Comparison of ENCODE assay signal across 13 mouse cellular contexts in genomic region chr9:37021586-37022230, GRCm38 (mm10).
DNase-seq lines count a peak whose midpoint lies in the region; ATAC-seq lines count a peak whose summit lies in the region.
"Had no signal": no experiment of that assay in that cellular context is flagged by ENCODE, and none has a peak within 500 bp of the region (broad histone marks: within the 10 kb centered on the region; RNA-seq: fewer than 3 reads in every experiment).

No protein-coding gene starts in this region.

- intact Hi-C loops in gastrocnemius, postnatal 36 days (cut with DNase I) = no loop called here

- H3K9ac ChIP-seq in heart, embryonic 14.5 days (ENCODE audit: low read length) = no peak overlapping the region
- no peak overlapping the region for H3K9ac ChIP-seq in neural tube, embryonic 11.5 days (ENCODE audit: low read length)

- H3K27me3 ChIP-seq in heart, embryonic 14.5 days (ENCODE audit: control insufficient read depth, insufficient read depth, low read length) = no peaks in the 10 kb centered on the region
- H3K27me3 ChIP-seq in neural tube, embryonic 11.5 days (ENCODE audit: control insufficient read depth, insufficient read depth, low read length) = no peaks in the 10 kb centered on the region
- H3K27me3 ChIP-seq in midbrain, embryonic 10.5 days (ENCODE audit: low read depth, poor library complexity, severe bottlenecking) = no peaks in the 10 kb centered on the region

- no peaks in the 10 kb centered on the region for H3K9me3 ChIP-seq in heart, embryonic 14.5 days (ENCODE audit: control insufficient read depth, low read length)
- H3K9me3 ChIP-seq in neural tube, embryonic 11.5 days (ENCODE audit: control insufficient read depth, low read length) = no peaks in the 10 kb centered on the region
- H3K9me3 ChIP-seq in midbrain, embryonic 10.5 days (replicated peaks) = no peaks in the 10 kb centered on the region

- ATAC-seq in heart, embryonic 14.5 days (ENCODE audit: insufficient number of reproducible peaks, insufficient read depth, low FRiP score, low read depth) = 0 out of 2 replicates have a peak, but pooled peaks have one; percentile 23
- no peak for ATAC-seq in neural tube, embryonic 11.5 days (ENCODE audit: insufficient read depth, low FRiP score, low TSS enrichment)
- ATAC-seq: CD4-positive, CD25-positive, alpha-beta regulatory T cell, adult 4 months had no signal

- H3K27ac ChIP-seq in heart, embryonic 14.5 days (replicated peaks in 1 of 2; ENCODE audit: control insufficient read depth in 1 of 2, insufficient read depth in 1 of 2, low read depth in 2 of 2, low read length in 2 of 2) = 0 out of 4 replicates have a peak overlapping the region, but pooled peaks of 1 of the 2 experiments have one; percentile 15
- peak overlapping the region; percentile 36; the same call in 1 of the 2 replicates for H3K27ac ChIP-seq in neural tube, embryonic 11.5 days (ENCODE audit: low read depth, low read length)
- peak overlapping the region; percentile 72 for H3K27ac ChIP-seq in midbrain, embryonic 10.5 days (replicated peaks)
- H3K27ac ChIP-seq: heart, adult 2 months had no signal

- H3K4me2 ChIP-seq in heart, embryonic 14.5 days (ENCODE audit: low read length) = no peak overlapping the region
- H3K4me2 ChIP-seq in neural tube, embryonic 11.5 days (ENCODE audit: low read depth) = no peak overlapping the region
- H3K4me2 ChIP-seq: liver, embryonic 11.5 days had no signal

- no peak overlapping the region for H3K4me3 ChIP-seq in heart, embryonic 14.5 days (ENCODE audit: control insufficient read depth in 1 of 2, insufficient read depth in 1 of 2, low read depth in 1 of 2, low read length in 2 of 2)
- no peak overlapping the region for H3K4me3 ChIP-seq in neural tube, embryonic 11.5 days (ENCODE audit: low read depth, low read length)
- no peak overlapping the region for H3K4me3 ChIP-seq in midbrain, embryonic 10.5 days
- H3K4me3 ChIP-seq: heart, adult 2 months had no signal

- H3K4me1 ChIP-seq in heart, embryonic 14.5 days (ENCODE audit: control insufficient read depth in 2 of 2, insufficient read depth in 2 of 2, low read length in 2 of 2) = peaks cover 15 to 26% of the 10 kb centered on the region in 2 experiments
- peaks cover 32% of the 10 kb centered on the region for H3K4me1 ChIP-seq in neural tube, embryonic 11.5 days (ENCODE audit: control insufficient read depth, insufficient read depth, low read length)
- H3K4me1 ChIP-seq in midbrain, embryonic 10.5 days = peaks cover 45% of the 10 kb centered on the region

- no peak for DNase-seq in heart, adult 18-20 months
- no peak for DNase-seq in neural tube, embryonic 11.5 days (ENCODE audit: low spot score)
- DNase-seq in neural tube, embryonic 10.5 days (ENCODE audit: extremely low spot score, low spot score) = no peak
- DNase-seq in midbrain, embryonic 10.5 days (ENCODE audit: low spot score) = no peak
- DNase-seq in gastrocnemius, postnatal 36 days = no peak
- DNase-seq in gastrocnemius, postnatal 10 days = no peak
- DNase-seq: adrenal gland, postnatal 25 days; cerebellum, adult 11 months; heart, adult 2 months; kidney, postnatal 10 days had no signal

- H3K36me3 ChIP-seq in heart, embryonic 14.5 days (ENCODE audit: control insufficient read depth, insufficient read depth, low read length) = no peaks in the 10 kb centered on the region
- H3K36me3 ChIP-seq in neural tube, embryonic 11.5 days (ENCODE audit: control insufficient read depth, insufficient read depth, low read length) = no peaks in the 10 kb centered on the region
- no peaks in the 10 kb centered on the region for H3K36me3 ChIP-seq in midbrain, embryonic 10.5 days

- 13% methylated on average over 3 of the region's 3 CpGs for WGBS in heart, embryonic 14.5 days
- WGBS in neural tube, embryonic 11.5 days = 19% methylated on average over 3 of the region's 3 CpGs
- WGBS in midbrain, embryonic 10.5 days = 34% methylated on average over 3 of the region's 3 CpGs
